Mouse (Mus musculus) midbrain, embryonic 11.5 days (tissue): ENCODE results near the gene Arfgap3. TPM values are rescaled to one million over a fixed set of nuclear protein-coding genes. Genes with fewer than 3 reads are reported as not detected.

ENCODE experiments used
- ATAC-seq: fragments of 200-750 bp; cut with Nextera tagmentation; 2 replicates; pipeline ENCODE4 v1.8.0; 2017; ENCODE audit warnings: moderate TSS enrichment, moderate library complexity; ENCODE audit not compliant: low FRiP score
- DNase-seq: peaks from one replicate; pipeline ENCODE4 v3.0.0; 2015; ENCODE audit warnings: low spot score; ENCODE audit errors: missing footprints
- H3K27ac ChIP-seq: fragments of 300-500 bp; sonication (generic); 2 replicates; pipeline ENCODE4 v1.5.1; 2014; ENCODE audit warnings: low read depth, low read length
- H3K27me3 ChIP-seq: fragments of 300-500 bp; sonication (generic); 2 replicates; pipeline ENCODE4 v1.6.1; 2014; ENCODE audit warnings: mild to moderate bottlenecking, low read length, moderate library complexity, mixed read lengths; ENCODE audit not compliant: control insufficient read depth, insufficient read depth
- H3K36me3 ChIP-seq: fragments of 300-500 bp; sonication (generic); 2 replicates; pipeline ENCODE4 v1.6.1; 2014; ENCODE audit warnings: mild to moderate bottlenecking, low read length, moderate library complexity, mixed read lengths; ENCODE audit not compliant: control insufficient read depth, insufficient read depth
- H3K4me1 ChIP-seq: fragments of 300-500 bp; sonication (generic); 2 replicates; pipeline ENCODE4 v1.6.1; 2014; ENCODE audit warnings: low read length; ENCODE audit not compliant: control insufficient read depth, insufficient read depth
- H3K4me2 ChIP-seq: fragments of 300-500 bp; sonication (generic); 2 replicates; pipeline ENCODE4 v1.6.1; 2014; ENCODE audit warnings: mild to moderate bottlenecking, moderate library complexity
- H3K4me3 ChIP-seq: fragments of 300-500 bp; sonication (generic); 2 replicates; pipeline ENCODE4 v1.5.1; 2014; ENCODE audit warnings: low read depth, low read length
- H3K9ac ChIP-seq: fragments of 300-500 bp; sonication (generic); 2 replicates; pipeline ENCODE4 v1.6.1; 2014; ENCODE audit warnings: low read length
- H3K9me3 ChIP-seq: fragments of 300-500 bp; sonication (generic); 2 replicates; pipeline ENCODE4 v1.6.1; 2016; ENCODE audit warnings: low read length; ENCODE audit not compliant: control insufficient read depth
- WGBS: fragments of 180-500 bp; shearing (Covaris S2); extraction: QIAGEN DNeasy Blood & Tissue Kit; methylation state at CpG from one replicate; pipeline ENCODE4 v1.1.7; 2014; 5-methylcytosine and 5-hydroxymethylcytosine counted together
- polyA plus RNA-seq: library from polyadenylated mRNA; unstranded; fragments of >200 nt; fragmentation: Nextera tagmentation; extraction: Ambion mirVana; gene quantifications from 2 replicates; pipeline ENCODE4 v1.2.1, GENCODE M21; 2014

Gene Arfgap3
- polyA plus RNA-seq, result 36.1 and 37.9 TPM in 2 replicates

GRCm38 (mm10) chr15:83349954-83350711 is at the start of gene Arfgap3:
Arfgap3 (minus strand) TSS chr15:83350247.
- no peak within 1 kb of the TSS for H3K27ac ChIP-seq
- no peaks in the 10 kb centered on the region for H3K36me3 ChIP-seq
- peaks cover 6% of the 10 kb centered on the region for H3K4me1 ChIP-seq
- H3K9me3 ChIP-seq, result no peaks in the 10 kb centered on the region
- no peaks in the 10 kb centered on the region for H3K27me3 ChIP-seq
- peak within 1 kb of the TSS; percentile 74 for H3K9ac ChIP-seq
- ATAC-seq (peak; percentile 95), DNase-seq (peak; percentile 100)
- peak within 1 kb of the TSS; percentile 86 for H3K4me2 ChIP-seq
- peak within 1 kb of the TSS; percentile 83 for H3K4me3 ChIP-seq
- under 1% methylated on average over 60 of the region's 60 CpGs for WGBS

GRCm38 (mm10) chr15:83392722-83393121 is 42.7 kb upstream of the Arfgap3 start:
- 95% methylated on average over 2 of the region's 2 CpGs for WGBS
- Histone ChIP-seq H3K27ac (no peak overlapping the region), H3K4me3 (no peak overlapping the region), H3K4me2 (no peak overlapping the region), H3K4me1 (no peaks in the 10 kb centered on the region), H3K27me3 (no peaks in the 10 kb centered on the region), H3K9me3 (no peaks in the 10 kb centered on the region), H3K36me3 (peaks cover 3% of the 10 kb centered on the region; the same call in 1 of the 2 replicates), H3K9ac (no peak overlapping the region)
- DNase-seq (no peak), ATAC-seq (no peak)

DNA sequence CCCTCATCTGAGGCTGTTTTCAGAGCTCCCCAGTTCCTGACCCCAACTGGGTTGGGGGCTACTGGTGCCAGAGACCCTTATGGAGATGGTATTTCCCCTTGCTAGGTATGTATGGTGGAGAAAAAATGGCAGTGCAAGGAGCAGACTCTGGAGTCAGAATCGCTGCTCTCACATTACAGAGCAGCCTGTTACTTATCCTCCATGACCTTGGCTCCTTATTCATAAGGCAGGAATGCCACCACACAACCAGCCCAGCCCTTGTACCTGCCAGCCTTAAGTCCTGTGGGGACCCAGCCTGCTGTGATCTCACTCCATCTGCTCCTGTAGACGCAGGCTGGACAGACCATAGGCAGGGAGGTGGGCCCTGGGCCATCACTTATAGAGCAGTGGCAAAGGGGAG is 37.9 kb upstream of the Arfgap3 start:
- Histone ChIP-seq H3K4me2 (no peak overlapping the region), H3K4me1 (no peaks in the 10 kb centered on the region), H3K27me3 (no peaks in the 10 kb centered on the region), H3K36me3 (peaks cover 5% of the 10 kb centered on the region; the same call in 1 of the 2 replicates), H3K9me3 (no peaks in the 10 kb centered on the region), H3K4me3 (no peak overlapping the region), H3K27ac (no peak overlapping the region), H3K9ac (no peak overlapping the region)
- WGBS, result 85% methylated on average over 2 of the region's 2 CpGs
- no peak for ATAC-seq
- no peak for DNase-seq

DNA sequence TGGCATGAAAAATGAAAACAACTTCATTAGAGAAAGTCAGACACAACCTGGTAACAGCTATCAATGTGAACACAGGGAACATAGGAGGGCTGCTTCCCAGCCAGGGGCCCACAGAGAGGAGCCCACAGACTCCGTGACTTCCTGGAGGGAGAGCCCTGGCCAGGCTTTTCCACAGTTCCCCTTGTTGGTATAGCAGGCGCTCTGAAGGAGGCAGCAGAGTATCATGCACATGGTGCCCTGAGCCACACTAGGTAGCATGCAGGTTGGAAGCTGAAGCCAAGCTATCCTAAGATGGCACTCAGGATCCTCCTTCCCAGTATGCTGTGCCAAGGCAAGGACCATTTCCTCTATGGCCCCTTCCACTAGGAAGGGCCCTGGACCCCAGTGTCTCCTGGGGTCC is 33.6 kb upstream of the Arfgap3 start:
- Histone ChIP-seq H3K4me2 (no peak overlapping the region), H3K4me1 (no peaks in the 10 kb centered on the region), H3K36me3 (peaks cover 5% of the 10 kb centered on the region; the same call in 1 of the 2 replicates), H3K9ac (no peak overlapping the region), H3K9me3 (no peaks in the 10 kb centered on the region), H3K27me3 (no peaks in the 10 kb centered on the region), H3K27ac (no peak overlapping the region), H3K4me3 (no peak overlapping the region)
- ATAC-seq (no peak), DNase-seq (no peak)
- WGBS, result 93% methylated on average over 2 of the region's 2 CpGs

GRCm38 (mm10) chr15:83383136-83383535 is 33.1 kb upstream of the Arfgap3 start:
- H3K36me3 ChIP-seq, result peaks cover 3% of the 10 kb centered on the region; the same call in 1 of the 2 replicates
- no peaks in the 10 kb centered on the region for H3K27me3 ChIP-seq
- 94% methylated on average over 5 of the region's 5 CpGs for WGBS
- H3K9me3 ChIP-seq, result no peaks in the 10 kb centered on the region
- no peak overlapping the region for H3K4me3 ChIP-seq
- H3K4me2 ChIP-seq, result no peak overlapping the region
- H3K9ac ChIP-seq, result no peak overlapping the region
- no peak overlapping the region for H3K27ac ChIP-seq
- DNase-seq (peak; percentile 6), ATAC-seq (no peak)
- no peaks in the 10 kb centered on the region for H3K4me1 ChIP-seq

DNA sequence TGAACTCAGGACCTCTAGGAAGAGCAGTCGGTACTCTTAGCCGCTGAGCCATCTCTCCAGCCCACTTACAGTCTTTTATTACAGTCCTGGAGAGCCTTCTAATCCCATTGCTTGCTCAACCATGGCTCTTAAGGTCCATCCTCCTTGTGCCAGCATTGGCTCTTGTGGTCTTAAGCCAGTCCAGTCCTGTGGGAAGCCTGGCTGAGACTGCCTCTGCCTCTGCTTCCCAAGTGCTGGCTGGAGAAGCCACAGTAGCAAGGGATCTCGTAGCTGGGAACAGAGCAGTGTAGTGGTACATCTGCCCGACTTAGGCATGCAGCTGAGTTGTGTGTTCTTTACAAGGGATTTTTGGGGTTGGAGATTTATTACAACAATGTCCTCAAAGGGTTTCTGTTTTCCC is 32.4 kb upstream of the Arfgap3 start:
- H3K27ac ChIP-seq, result no peak overlapping the region
- H3K4me1 ChIP-seq, result no peaks in the 10 kb centered on the region
- no peak overlapping the region for H3K4me2 ChIP-seq
- no peaks in the 10 kb centered on the region for H3K27me3 ChIP-seq
- H3K9ac ChIP-seq, result no peak overlapping the region
- DNase-seq, result no peak
- no peaks in the 10 kb centered on the region for H3K9me3 ChIP-seq
- 0 out of 2 replicates have a peak, but pooled peaks cover 2% of the 10 kb centered on the region for H3K36me3 ChIP-seq
- no peak overlapping the region for H3K4me3 ChIP-seq
- ATAC-seq, result no peak
- 93% methylated on average over 4 of the region's 4 CpGs for WGBS

GRCm38 (mm10) chr15:83377153-83377552 is 27.1 kb upstream of the Arfgap3 start:
- WGBS, result 84% methylated on average over 4 of the region's 4 CpGs
- Histone ChIP-seq H3K27me3 (no peaks in the 10 kb centered on the region), H3K9ac (no peak overlapping the region), H3K4me1 (no peaks in the 10 kb centered on the region), H3K4me2 (no peak overlapping the region), H3K4me3 (no peak overlapping the region), H3K9me3 (no peaks in the 10 kb centered on the region), H3K27ac (no peak overlapping the region), H3K36me3 (no peaks in the 10 kb centered on the region)
- DNase-seq (peak; percentile 12), ATAC-seq (no peak)

DNA sequence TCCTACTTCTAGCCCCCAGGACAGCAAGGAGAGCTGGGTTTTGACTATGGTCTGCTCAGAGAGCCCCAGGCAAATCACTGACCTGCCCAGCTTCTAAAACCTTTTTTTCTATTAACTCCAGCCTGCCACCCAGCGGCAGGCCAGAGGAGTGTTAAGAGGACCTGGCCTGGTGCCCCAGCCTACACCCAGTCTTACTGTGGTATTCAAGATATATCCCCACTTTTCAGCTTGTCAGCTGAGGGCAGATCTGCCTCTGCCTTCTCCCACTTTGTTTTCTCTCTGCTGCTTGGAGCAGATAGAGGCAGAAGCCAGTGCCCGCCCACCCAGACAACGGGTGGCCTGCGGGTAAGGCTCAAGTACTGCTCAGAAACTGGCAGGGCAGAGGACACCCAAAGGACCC is 25.1 kb upstream of the Arfgap3 start:
- no peaks in the 10 kb centered on the region for H3K36me3 ChIP-seq
- no peaks in the 10 kb centered on the region for H3K9me3 ChIP-seq
- H3K4me1 ChIP-seq, result no peaks in the 10 kb centered on the region
- H3K9ac ChIP-seq, result no peak overlapping the region
- no peaks in the 10 kb centered on the region for H3K27me3 ChIP-seq
- DNase-seq, result peak; percentile 85
- 58% methylated on average over 4 of the region's 4 CpGs for WGBS
- no peak overlapping the region for H3K27ac ChIP-seq
- H3K4me2 ChIP-seq, result no peak overlapping the region
- H3K4me3 ChIP-seq, result no peak overlapping the region
- 0 out of 2 replicates have a peak, but pooled peaks have one; percentile 27 for ATAC-seq

DNA sequence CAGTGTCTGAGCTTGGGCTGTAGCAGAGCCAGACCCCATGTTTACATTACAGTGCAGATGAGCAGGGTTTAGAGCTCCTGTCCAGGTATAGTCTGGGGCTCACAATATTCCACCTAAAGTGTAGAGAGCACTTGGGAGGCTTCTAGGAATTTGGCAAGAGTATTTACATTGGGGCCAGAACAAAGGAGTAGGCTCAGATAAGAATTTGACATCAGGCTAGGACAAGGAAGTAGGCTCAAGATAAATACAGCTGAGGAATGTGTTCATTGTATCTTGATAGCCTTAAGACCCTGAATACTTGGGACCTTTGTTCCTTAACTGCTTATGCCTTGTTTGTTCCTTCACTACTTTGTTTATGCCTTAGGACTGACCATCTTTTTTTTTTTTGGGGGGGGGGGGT is 24.0 kb upstream of the Arfgap3 start:
- no peaks in the 10 kb centered on the region for H3K4me1 ChIP-seq
- H3K4me3 ChIP-seq, result no peak overlapping the region
- no peaks in the 10 kb centered on the region for H3K27me3 ChIP-seq
- no peak overlapping the region for H3K9ac ChIP-seq
- no peak overlapping the region for H3K4me2 ChIP-seq
- no peaks in the 10 kb centered on the region for H3K36me3 ChIP-seq
- DNase-seq, result peak; percentile 65
- no peak for ATAC-seq
- no peaks in the 10 kb centered on the region for H3K9me3 ChIP-seq
- H3K27ac ChIP-seq, result no peak overlapping the region
